Mouse (Mus musculus) layer of hippocampus, adult 8-10 months (tissue): ENCODE results near the gene Vmn1r53. TPM values are rescaled to one million over a fixed set of nuclear protein-coding genes. Genes with fewer than 3 reads are reported as not detected.
"Not testable (repeated sequence)": the region's sequence is repeated elsewhere in the genome, so short reads cannot be mapped to it uniquely, and the experiment has no call there.

Source experiments
- DNase-seq, 2 experiments: peaks; one replicate each; pipeline ENCODE4 v3.0.0; 2022; ENCODE audit warnings: low spot score in 2 of 2
- total RNA-seq, 4 experiments: library from RNA; stranded (reverse); gene quantifications; 2 replicates each; pipeline ENCODE4 v1.2.4; 2022

The Vmn1r53 gene
- not detected for total RNA-seq

DNA sequence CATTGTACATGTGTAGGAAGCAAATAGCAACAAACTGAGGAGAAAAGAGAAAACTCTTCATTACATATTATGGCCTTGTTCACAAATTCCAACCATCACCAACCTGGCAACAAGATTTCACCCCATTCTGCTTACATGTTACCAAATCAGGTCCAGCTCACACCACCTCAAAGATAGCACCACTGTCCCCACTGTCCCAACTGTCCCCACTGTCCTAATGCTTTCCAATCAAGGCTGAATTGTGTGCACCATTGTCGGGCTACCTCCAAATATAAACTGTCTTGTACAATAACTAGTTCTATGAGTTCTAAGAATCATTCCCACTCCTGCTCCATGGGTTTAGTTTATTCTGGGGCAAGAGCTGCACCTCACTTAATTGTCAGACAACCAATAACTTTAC is at the start of gene Vmn1r53:
TSS of gene Vmn1r53 (minus strand) at position 101 of the 400 bp plus-strand sequence.
- no peak for DNase-seq

- no peak for DNase-seq
Observed at GRCm38 (mm10) chr6:90246000-90246399, 21.8 kb upstream of the Vmn1r53 start, which contains the start of gene Vmn1r54. Vmn1r54 (plus strand) TSS chr6:90246300.

DNA sequence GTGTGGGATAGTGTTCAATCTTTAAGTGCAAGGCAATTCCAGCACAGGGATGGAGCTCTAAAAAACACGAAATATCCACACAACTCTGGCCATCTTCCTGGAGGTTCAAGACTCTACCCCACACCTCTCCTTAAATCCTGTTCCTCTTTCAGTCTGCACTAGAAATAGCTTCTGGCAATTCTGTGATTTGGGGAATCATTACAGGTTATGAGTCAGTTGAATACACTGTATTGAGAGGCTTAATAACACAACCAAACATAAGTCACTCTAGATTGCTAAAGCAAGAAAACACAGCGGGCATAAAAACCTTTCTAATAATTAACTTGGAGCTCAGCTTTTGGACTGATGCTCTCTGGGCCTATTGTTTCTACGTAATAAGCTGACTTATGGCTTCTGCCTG is 19.8 kb upstream of the Vmn1r53 start:
- no peak for DNase-seq

- DNase-seq: no peak
Observed at GRCm38 (mm10) chr6:90232681-90233080, 8.4 kb upstream of the Vmn1r53 start.

DNA sequence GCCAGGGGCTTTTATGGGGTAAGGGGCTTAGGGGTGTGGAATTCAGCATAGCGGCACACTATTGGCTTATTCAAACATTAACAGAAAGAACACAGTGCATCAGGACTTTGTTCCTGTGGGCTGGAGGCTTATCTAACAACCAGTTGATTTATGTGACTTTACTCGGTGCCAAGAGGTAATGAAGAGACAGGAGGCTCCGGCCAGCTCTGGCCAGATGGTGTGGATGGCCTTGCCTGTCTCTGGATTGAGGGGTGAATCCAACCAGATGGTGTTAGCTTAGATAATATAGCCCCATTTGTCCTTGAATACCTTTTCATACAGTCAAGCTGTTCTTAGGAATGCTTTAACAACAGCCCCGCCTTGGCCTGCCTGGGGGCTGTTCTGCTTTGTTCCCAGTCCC is 7.9 kb upstream of the Vmn1r53 start:
- DNase-seq: not testable (repeated sequence)

GRCm38 (mm10) chr6:90202493-90202892 is 21.7 kb downstream of the Vmn1r53 start, which contains the start of gene V1ra8:
V1ra8 (plus strand) TSS chr6:90202793.
- DNase-seq: not testable (repeated sequence)

DNA sequence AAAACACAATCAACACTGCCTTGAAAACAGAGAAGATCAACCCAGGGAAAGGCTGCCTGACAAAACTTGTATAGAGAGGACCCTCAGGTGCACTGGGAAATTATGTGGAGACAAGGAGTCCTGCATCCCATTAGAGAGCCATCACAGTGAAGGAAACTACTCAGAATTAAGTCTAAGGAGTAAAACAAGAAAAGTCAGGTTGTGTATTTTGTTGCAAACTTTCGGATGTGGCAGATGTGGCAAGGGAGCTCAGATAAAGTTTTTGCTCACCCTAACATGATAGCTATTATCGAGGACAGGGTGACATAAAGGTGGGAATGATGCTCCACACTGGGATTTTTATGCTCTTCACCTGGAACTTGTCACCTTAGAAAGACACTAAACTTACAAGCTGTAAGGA is 49.7 kb downstream of the Vmn1r53 start, which contains the start of gene Vmn1r52:
TSS of gene Vmn1r52 (plus strand) at position 301 of the 400 bp plus-strand sequence.
- no peak for DNase-seq

Other genes with a start within 250 kb of the Vmn1r53 start
- not detected for gene Vmn1r47, start 208.3 kb downstream of the Vmn1r53 start, total RNA-seq
- gene Vmn1r48, start 187.6 kb downstream of the Vmn1r53 start, total RNA-seq: not detected
- not detected for gene Vmn1r49, start 145.9 kb downstream of the Vmn1r53 start, total RNA-seq
- not detected for gene Vmn1r50, start 123.0 kb downstream of the Vmn1r53 start, total RNA-seq
- not detected for gene Vmn1r51, start 101.8 kb downstream of the Vmn1r53 start, total RNA-seq
- not detected for gene Vmn1r52, start 49.6 kb downstream of the Vmn1r53 start, total RNA-seq
- gene V1ra8, start 21.6 kb downstream of the Vmn1r53 start, total RNA-seq: not detected
- not detected for gene Vmn1r54, start 21.9 kb upstream of the Vmn1r53 start, total RNA-seq
- not detected for gene BC048671, start 76.8 kb upstream of the Vmn1r53 start, total RNA-seq
- gene Chst13, start 100.7 kb upstream of the Vmn1r53 start, total RNA-seq: not detected
- not detected for gene Uroc1, start 108.8 kb upstream of the Vmn1r53 start, total RNA-seq
- gene Zxdc, start 145.1 kb upstream of the Vmn1r53 start, total RNA-seq: 10 to 100 TPM; 27.3 to 31.8 (median 30.4) TPM
- gene Cfap100, start 204.4 kb upstream of the Vmn1r53 start, total RNA-seq: 10 to 100 TPM; 12.1 to 18.5 (median 13.7) TPM
- 10 to 100 TPM; 29.8 to 38.5 (median 34.8) TPM for gene Klf15, start 238.1 kb upstream of the Vmn1r53 start, total RNA-seq